Mouse (Mus musculus): Measurements from ENCODE around the gene Ptprm.

The Ptprm gene

DNA sequence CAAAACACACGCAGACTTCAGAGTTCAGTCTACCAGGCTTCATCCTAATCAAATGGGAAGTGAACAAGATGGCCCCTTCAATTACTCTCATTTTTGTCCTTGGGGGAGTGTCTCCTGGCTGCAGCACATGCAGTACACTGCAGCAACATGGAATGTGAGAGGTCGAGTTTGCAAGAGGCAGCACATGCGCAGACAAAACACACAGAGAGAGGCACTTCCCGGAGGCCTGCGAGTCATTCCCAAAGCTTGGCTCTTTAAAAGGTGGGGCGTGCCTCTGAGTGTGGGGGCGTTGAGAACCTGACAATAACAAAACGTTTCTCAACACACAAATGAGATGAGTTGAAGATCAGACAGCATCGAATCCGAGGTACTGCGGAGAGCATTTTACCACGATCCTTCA lies 215.3 kb downstream of the Ptprm start:
- DNase-seq (ENCODE audit: inconsistent ontology term), result no peak

DNA sequence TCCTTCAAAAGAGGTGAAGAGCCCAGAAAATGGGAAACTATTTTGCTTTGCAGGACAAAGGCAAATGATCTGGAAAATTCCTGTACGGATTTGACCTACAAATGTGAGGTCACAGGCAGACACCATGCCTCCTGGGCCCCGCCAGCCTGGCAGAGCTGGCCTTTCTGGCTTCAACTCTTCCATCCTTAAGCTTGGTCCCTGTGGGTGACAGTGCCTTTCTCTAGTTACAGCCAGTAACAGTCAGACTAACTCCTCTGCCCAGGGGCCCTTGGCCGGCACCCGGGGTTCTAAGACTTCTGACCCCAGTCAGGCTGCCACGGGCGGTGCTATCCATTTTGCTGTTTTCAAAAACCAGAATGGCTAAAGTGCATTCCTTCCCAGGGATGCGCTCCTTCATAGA lies 217.4 kb downstream of the Ptprm start:
- no peak for DNase-seq (ENCODE audit: inconsistent ontology term)

DNA sequence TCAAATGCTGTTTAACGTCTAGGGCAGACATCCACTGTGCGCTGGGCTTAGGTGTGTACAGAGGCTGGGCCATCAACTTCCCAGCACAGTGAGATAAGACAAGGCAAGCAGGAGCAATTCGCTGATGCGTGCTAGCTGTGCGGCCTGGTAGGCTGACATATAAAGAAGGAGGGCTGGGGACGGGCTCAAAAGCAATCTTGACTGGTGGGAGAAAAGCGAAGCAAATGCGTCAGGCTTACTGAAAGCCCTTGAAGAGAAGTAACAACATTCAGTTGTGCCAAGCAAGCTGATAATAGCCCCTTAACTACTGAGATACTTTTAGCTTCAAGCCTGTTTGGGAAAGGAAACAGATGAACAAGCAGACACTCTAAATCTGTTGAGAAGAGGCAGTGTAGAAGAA lies 217.8 kb downstream of the Ptprm start:
- DNase-seq (ENCODE audit: inconsistent ontology term), result no peak

DNA sequence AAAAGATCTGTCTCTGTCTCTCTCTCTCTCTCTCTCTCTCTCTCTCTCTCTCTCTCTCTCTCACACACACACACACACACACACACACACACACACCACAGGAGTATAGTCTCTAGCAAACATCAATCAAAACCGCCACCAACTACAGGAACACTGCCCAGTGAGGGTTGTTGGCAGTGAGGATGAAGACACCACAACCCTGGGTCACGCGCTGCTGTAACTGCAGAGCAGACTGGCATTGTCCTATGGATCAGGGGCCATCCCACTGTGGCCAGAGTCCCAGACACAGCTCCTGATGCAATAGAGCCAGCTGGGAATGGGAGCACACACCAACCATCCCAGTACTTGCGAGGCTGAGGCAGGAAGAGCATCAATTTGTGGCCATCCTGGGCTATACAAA lies 220.0 kb downstream of the Ptprm start:
- no peak for DNase-seq (ENCODE audit: inconsistent ontology term)

DNA sequence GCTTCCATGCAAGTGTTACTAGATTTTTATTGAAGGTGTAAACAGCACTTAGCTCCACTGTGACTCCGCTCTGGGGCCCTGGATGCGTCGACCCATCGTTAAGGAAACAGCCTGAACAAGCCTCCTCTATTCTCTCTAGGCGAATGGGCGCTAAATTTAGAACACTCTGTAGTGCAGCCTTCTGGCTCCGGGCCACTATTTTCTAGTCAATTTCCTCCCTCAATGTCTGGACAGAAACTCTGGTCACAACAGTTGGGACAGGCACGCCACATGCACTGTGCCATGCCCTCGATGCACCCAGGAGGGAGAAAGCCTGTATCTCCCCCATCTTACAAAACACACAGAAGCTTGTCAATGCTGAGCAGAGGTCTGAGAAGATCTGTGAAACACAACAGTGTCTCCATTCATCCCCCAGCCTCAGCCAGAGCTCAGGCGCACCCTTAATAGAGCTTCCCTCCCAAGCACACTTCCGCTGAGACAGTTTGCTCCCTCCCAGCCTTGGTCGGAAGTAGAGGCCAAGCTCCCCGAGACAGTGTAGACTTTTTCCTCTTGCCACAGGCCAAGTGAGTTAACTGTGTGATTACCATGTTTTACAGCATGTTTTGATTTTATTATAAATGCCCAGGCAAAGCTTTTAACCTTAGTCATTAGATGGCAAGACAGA lies 220.7 kb downstream of the Ptprm start:
- peak; percentile 72 for DNase-seq (ENCODE audit: inconsistent ontology term)

DNA sequence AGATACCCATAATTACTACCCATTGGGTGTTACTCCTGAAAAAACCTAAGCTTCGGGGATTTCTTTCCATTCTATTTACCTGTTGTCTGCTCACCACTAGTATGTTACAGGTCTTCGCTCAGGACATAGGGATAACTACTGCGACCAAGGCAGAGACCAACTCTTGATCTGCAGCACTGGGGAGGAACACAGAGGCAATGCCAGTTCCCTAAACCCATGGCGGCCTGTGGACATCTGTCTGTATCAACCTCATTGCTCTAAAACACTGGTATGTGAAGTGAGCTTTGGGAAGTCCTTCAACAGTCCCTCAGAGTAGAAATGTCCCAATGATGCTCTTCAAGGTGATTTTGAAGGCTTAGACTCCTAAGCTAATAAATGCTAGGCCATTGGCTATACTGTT lies 221.2 kb downstream of the Ptprm start:
- DNase-seq (ENCODE audit: inconsistent ontology term), result no peak

DNA sequence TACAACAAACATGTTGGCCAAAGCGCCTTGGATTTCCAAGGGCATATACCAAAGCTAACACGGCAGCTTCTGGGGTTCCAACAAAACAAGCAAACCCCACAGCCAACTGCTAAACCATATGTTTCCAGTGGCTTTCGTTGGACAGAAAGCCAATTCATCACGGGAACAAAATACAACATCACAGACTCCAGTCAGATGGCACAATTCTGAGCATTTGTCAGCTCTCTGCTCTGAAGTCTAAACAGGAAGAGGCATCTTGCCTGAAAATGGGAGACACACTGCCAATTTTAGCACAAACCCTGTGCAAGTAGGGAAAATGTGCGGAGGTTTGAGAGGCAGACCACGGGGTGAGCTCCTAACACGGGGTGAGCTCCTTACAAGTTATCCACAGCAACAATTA lies 226.7 kb downstream of the Ptprm start:
- no peak for DNase-seq (ENCODE audit: inconsistent ontology term)

DNA sequence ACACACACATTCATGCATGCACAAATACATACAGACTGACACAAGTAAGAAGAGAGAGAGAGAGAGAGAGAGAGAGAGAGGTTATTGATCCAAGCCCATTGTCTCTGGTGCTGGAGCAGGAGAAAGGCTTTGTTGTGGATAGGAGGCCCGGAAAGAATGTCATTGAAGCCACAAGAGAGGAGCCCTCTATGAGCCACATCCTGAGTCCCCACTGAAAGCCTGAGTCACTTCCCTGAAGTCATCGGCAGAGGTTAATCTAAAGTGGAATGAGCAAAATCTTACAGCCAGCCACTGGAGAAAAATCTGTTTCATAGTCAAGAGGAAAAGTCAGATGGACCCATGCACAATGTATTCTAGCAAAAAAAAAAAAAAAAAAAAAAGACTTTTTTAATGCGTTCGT lies 228.7 kb downstream of the Ptprm start:
- DNase-seq (ENCODE audit: inconsistent ontology term), result peak; percentile 64

DNA sequence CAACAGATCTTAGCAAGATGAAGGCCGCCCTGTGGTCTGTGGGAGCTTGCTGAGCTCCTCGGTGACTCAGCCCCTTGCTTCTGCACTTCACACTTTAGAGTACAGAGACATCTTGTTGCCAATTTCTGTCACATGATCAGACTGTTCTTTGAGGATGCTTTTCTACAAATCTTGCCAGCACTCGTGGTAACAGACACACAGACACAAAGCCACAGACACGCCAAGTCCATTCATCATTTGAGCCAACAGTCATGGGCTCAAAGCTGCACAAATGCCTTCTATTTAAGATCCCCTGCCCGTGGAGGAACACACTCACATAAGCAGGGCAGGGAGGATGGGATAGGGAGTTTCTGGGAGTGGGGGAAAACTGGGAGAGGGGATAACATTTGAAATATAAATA lies 230.0 kb downstream of the Ptprm start:
- peak; percentile 81 for DNase-seq (ENCODE audit: inconsistent ontology term)

DNA sequence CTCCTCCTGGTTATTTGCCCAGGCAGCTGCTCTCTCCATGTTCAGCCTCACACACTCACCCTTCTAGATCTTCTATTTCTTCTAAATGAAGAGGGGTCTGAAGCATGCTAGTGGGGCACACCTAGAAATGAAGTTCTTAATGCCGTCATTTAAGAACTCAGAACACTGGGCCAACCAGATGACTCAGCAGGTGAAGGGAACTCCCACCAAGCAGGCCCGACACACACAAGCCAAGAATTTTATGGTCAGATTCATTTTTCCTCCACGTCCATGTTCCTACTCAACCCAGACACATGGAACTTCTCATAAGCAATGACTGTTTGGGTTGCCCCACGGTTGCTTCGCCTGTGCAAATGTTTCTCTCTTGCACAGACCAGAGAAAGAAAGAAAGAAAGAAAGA lies 230.5 kb downstream of the Ptprm start:
- peak; percentile 21 for DNase-seq (ENCODE audit: inconsistent ontology term)

DNA sequence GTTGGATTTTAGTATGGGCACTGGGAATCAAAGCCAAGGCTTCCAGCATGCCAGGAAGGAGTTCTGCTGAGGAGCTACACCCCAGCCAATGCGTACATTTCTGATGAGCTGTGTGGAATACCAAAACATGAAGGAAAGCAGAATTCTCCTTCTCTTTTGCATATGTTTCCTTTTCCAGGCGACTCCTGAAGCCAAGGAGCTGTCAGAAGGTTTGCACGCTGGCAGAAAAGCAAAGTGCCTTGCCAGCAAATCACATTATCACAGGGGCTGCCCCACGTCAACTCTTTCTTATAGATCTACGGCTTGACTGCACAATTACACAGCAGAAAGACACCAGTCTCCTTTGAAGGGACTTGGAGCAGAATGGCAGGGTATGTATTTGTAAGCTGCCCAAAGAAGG lies 233.4 kb downstream of the Ptprm start:
- DNase-seq (ENCODE audit: inconsistent ontology term), result no peak

DNA sequence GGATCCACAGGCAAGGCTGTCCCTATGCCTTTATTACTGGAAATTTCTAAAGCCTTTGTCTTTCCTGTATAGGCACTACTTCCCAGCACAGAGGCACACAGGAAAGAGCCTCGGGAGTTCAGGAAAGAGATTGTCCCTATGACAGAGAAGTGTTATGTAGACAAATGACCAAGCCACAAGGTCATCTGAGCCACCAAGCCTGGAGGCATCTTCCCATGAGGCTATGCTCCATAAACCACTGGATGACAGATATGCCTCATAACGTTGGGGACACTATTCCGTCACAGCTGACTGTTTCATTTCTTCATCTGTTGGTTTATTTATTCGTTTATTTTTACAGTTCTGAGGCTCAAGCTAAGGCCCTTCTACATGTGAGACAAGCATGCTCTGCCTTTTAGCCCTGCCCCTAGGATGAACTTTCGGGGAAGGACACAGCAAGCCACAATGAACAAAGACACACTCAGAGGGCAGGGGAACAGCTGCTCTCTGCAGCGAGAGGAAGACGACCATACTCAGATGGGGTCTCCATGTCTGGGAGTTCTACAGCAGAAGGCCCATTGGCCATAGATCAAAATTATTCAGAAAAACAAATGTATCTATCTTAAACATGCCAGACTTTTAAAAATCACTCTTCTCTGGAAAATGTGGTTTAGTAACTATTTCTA lies 235.4 kb downstream of the Ptprm start:
- DNase-seq (ENCODE audit: inconsistent ontology term), result peak; percentile 24

DNA sequence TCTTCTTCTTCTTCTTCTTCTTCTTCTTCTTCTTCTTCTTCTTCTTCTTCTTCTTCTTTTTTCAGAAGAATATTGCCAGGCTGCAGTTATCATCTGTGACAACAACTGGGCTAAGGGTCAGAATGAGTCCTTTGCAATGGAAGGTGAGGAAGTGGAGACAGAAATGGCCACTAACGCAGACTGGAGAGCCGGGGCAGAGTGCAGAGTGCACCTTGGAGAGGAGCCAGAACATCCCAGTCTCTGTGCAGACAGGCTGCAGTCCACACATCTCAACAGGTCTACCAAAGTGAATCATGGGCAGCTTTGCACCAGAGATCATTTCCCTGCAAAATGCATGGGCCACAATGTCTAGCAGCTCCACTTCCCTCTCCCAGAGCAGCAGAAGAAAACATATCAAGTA lies 239.4 kb downstream of the Ptprm start:
- DNase-seq (ENCODE audit: inconsistent ontology term), result no peak

DNA sequence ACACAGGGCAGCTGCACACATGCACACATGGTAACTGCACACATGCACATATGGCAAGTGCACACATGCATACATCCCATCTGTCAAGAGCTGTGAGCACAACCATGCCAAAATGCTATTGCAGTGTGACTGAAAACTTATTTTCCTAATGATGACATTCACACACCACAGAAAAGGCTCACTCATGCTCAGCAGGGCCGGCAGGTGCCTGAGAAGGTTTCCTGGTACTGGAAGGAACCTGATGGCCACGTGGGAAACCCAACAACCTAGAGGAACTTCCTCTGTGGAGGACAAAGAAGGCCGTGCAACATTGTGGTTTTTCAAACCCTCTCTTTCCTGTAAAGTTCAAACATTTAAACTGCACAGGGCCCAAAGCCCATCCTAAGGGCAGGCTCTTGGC lies 241.6 kb downstream of the Ptprm start:
- no peak for DNase-seq (ENCODE audit: inconsistent ontology term)

DNA sequence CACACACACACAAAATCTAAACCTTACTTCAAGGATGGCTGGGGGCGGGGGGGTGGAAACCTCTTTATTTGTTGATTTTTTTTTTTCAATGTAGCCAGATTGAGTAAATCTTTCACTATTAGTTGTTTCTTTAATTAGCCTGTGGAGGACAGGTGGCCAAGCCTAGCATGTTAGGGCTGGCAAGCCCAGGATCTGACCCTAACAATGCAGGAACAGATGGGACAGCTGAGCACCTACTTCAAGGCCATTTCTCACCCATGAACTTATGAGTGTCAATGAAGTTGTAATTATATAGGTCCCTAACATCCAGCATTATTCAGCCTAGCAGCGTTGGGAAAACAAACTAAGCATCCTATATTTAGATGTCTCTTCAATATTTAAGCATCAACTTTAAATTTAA lies 248.1 kb downstream of the Ptprm start:
- DNase-seq (ENCODE audit: inconsistent ontology term), result no peak

DNA sequence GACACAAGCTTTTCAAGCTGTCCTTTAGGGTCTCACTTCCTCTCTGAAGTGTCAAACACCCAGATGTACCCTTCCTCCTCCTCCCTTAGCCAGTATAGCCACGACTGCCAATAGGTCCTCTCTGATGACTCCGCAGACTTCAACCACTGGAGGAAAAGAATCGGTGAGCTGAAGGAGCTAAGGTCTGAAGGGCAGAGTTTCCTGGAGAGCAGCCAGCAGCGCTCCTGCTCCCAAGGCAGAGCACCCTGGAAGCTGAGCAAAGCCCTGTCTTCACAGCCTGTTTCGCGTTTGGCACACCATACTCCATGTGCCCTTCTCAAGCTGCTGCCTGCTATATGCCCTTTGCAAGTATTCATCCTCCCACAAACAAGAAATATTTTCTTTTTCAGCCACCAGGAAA lies 252.2 kb downstream of the Ptprm start:
- DNase-seq (ENCODE audit: inconsistent ontology term), result no peak

DNA sequence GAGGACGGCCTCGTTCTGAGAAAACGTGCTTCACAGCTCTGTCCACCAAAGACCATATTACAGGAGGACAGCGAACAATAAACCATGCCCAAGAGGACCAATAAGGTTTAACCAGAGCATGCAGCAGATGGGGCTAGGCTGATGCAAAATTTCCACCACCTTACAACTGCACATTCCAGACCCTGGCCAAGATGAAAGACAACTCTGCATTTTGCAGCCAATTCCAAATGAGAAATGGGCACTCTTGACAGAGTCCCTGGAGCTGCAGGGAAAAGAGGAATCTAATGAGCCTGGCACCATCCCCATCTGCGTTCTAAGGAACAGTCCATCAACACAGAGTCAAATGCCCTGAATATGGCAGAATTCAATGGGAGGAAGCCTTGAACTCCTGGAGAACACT lies 263.3 kb downstream of the Ptprm start:
- peak; percentile 52 for DNase-seq (ENCODE audit: inconsistent ontology term)

DNA sequence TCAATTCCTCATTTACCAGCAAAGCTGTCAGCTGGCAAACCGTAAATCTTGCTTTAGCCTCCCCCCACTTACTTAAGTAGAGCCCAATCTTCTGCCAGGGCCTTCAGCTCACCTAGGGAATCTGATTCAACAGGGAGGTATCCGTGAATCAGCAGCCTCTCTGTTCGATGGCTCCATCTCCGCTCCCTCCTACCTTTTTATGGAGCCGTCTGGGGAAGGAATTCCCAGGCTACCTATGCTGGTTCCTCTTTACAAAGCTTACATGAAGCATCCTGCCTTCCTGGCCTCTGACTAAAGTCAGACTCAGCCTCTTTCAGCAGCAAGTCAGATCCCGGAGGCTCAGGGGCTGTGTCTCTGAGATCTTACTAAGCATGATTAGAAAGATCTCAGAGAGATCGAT lies 264.1 kb downstream of the Ptprm start:
- DNase-seq (ENCODE audit: inconsistent ontology term), result no peak

DNA sequence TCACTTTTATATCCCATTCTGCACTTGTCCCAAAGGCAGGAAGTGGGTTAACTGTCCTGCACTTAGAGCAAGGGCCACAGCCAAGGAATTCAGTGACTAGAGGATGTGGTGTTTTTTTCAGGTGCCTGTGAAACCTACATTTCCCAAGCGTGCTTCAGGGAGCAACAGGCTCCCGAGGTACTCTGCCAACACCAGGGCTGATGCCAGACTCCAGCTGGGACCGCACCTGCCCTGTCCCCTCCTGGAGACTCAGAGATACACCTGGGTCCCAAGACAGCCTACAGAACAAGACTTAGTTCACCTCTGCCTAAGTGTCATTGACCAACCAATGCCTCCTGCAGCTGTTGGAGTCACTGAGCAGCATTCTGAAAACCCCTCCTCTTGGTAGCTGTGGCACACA lies 264.6 kb downstream of the Ptprm start:
- DNase-seq (ENCODE audit: inconsistent ontology term), result no peak

DNA sequence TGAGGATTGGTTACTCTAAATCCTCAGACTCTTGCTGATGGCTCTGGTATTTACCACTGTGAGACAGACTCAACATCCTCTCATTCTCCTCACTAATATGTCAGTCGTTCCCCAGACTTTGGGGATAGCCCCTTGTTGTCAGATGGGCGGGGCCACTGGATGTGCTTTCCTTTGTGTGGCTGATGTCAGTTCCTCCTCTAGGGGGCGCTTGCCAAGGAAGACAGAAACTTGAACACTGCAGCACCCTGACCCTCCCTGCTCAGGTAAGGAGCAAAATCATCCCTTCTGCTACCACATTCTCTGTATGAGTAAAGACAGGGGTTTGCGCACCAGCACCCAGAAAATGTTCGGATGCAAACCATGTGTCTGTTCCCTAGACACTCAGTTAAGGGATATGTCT lies 266.7 kb downstream of the Ptprm start:
- no peak for DNase-seq (ENCODE audit: inconsistent ontology term)

DNA sequence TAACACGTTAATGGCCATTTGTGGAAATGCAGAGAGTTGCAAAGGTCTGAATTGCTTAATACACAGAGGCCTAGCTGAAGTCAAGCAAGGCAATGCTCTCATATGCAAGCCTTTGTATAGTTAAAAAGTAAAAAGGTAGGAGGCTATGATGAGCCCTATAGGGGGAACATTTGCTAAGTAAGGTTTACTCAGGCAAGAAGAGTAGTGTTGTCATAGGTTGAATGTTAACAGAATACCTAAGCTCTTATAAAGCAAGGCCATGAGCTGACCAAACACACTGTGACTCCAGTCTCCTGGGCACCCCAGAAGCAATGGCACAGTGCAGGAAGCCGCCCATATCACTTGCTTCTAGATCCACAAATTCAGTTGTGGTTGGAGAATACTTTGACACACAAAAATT lies 267.4 kb downstream of the Ptprm start:
- DNase-seq (ENCODE audit: inconsistent ontology term), result no peak

DNA sequence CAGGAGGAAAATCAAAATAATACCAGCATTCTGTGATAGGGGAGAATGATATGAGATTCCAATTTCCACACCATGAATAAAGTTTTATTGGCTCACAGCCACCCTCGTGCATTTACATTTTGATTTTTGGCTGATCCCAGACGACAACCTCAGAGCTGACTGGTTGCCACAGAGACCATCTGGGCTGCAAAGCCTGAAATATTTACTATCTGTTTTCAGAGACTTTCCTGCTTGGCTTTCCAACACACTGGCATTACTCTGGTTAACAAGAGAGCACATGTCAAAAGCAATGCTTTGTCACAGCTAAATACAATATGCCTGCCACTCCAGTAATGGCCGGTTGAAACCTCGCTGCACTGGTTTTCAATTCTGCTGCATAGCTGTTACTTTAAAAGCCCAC lies 269.8 kb downstream of the Ptprm start:
- DNase-seq (ENCODE audit: inconsistent ontology term), result no peak

DNA sequence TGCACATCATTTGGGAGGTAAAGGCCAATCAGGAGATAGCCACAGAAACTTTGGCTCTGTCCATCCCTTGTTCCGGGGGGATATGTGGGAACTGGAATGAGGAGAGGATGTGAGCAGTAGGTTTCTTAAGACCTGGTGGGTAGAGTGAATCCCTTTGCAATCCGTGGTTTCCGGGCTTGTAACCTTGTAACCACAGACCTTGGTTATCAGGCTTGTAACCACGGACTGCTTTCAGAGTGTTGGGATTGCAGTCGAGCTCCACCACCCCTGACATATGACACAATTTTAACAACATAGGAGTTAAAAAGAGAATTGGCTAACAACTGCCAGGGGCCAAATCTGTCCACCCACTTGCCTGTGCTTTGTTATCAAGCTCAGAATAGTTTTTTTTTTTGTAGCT lies 270.2 kb downstream of the Ptprm start:
- DNase-seq (ENCODE audit: inconsistent ontology term), result peak; percentile 26

DNA sequence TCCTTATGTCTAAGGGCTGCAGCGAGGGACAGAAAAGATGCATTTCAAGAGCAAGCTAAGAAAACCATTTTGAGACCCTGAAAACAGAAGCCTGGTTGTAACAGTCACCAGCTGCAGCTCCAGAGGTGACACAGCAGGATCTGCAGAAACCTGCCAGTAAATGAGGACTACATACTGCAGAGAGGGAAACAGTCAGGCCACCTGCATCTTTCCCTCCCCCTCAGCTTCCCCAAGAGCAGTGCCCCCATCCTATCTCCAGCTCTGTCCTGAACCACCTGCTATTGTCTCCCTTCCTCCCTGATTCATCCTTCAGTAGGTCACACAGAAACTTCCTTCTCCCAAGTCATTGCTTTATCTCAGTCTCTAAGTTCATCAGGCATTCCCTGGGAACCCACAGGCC lies 274.7 kb downstream of the Ptprm start:
- no peak for DNase-seq (ENCODE audit: inconsistent ontology term)

Data from Muller cell, postnatal 12 days (primary cell).